Mouse (Mus musculus): ENCODE measurements at regions not wholly inside any gene's neighbourhood (a gene's known extent, or its start where the extent isn't known, plus 50 kb on each side); places are given as distances from the start of the nearest gene placed in this dataset.

GRCm38 (mm10) chr1:23207843-23208242 is 105.8 kb upstream of the 4933415F23Rik start:
- no peak for DNase-seq (ENCODE audit: low spot score in 2 of 2)

- DNase-seq (ENCODE audit: low spot score in 2 of 2), result no peak
Observed at GRCm38 (mm10) chr1:23207024-23207423, 105.0 kb upstream of the 4933415F23Rik start.

- no peak for DNase-seq (ENCODE audit: low spot score in 2 of 2)
Observed at GRCm38 (mm10) chr1:23202511-23203435, 100.7 kb upstream of the 4933415F23Rik start.

GRCm38 (mm10) chr1:23200460-23200859 is 98.4 kb upstream of the 4933415F23Rik start:
- DNase-seq (ENCODE audit: low spot score in 2 of 2), result no peak

- DNase-seq (ENCODE audit: low spot score in 2 of 2), result no peak
Observed at GRCm38 (mm10) chr1:23190316-23191005, 88.4 kb upstream of the 4933415F23Rik start.

GRCm38 (mm10) chr1:23189790-23190189 is 87.7 kb upstream of the 4933415F23Rik start:
- DNase-seq (ENCODE audit: low spot score in 2 of 2), result no peak

GRCm38 (mm10) chr1:23188216-23188615 is 86.2 kb upstream of the 4933415F23Rik start:
- no peak for DNase-seq (ENCODE audit: low spot score in 2 of 2)

GRCm38 (mm10) chr1:23187446-23188206 is 85.6 kb upstream of the 4933415F23Rik start:
- DNase-seq (ENCODE audit: low spot score in 2 of 2), result no peak

- no peak for DNase-seq (ENCODE audit: low spot score in 2 of 2)
Observed at GRCm38 (mm10) chr1:23184728-23185127, 82.7 kb upstream of the 4933415F23Rik start.

GRCm38 (mm10) chr1:23182541-23182940 is 80.5 kb upstream of the 4933415F23Rik start:
- DNase-seq (ENCODE audit: low spot score in 2 of 2), result no peak

GRCm38 (mm10) chr1:23178335-23178974 is 76.4 kb upstream of the 4933415F23Rik start:
- DNase-seq (ENCODE audit: low spot score in 2 of 2), result no peak

- DNase-seq (ENCODE audit: low spot score in 2 of 2), result no peak
Observed at GRCm38 (mm10) chr1:23174022-23174421, 72.0 kb upstream of the 4933415F23Rik start.

GRCm38 (mm10) chr1:23173054-23173802 is 71.2 kb upstream of the 4933415F23Rik start:
- DNase-seq (ENCODE audit: low spot score in 2 of 2), result no peak

GRCm38 (mm10) chr1:23171336-23171735 is 69.3 kb upstream of the 4933415F23Rik start:
- DNase-seq (ENCODE audit: low spot score in 2 of 2), result no peak

- DNase-seq (ENCODE audit: low spot score in 2 of 2), result no peak
Observed at GRCm38 (mm10) chr1:23170711-23171110, 68.7 kb upstream of the 4933415F23Rik start.

GRCm38 (mm10) chr1:23168504-23168903 is 66.5 kb upstream of the 4933415F23Rik start:
- DNase-seq (ENCODE audit: low spot score in 2 of 2), result no peak

GRCm38 (mm10) chr1:23163371-23163935 is 61.4 kb upstream of the 4933415F23Rik start:
- no peak for DNase-seq (ENCODE audit: low spot score in 2 of 2)

GRCm38 (mm10) chr1:23162766-23163165 is 60.7 kb upstream of the 4933415F23Rik start:
- DNase-seq (ENCODE audit: low spot score in 2 of 2), result no peak
